Mouse (Mus musculus) brown adipose tissue, adult 24 weeks (tissue): ENCODE results near the gene Rps18. TPM values are rescaled to one million over a fixed set of nuclear protein-coding genes. Genes with fewer than 3 reads are reported as not detected.
"Not testable (repeated sequence)": the region's sequence is repeated elsewhere in the genome, so short reads cannot be mapped to it uniquely, and the experiment has no call there.

Experiments used
- H3K27ac ChIP-seq: fragments of 200-500 bp; replicated peaks from 2 replicates; pipeline ENCODE4 v1.5.1; 2012; ENCODE audit warnings: low read depth, mild to moderate bottlenecking, low read length
- H3K4me1 ChIP-seq: fragments of 200-500 bp; 2 replicates; pipeline ENCODE4 v1.6.1; 2012; ENCODE audit warnings: low read length, mixed read lengths; ENCODE audit not compliant: control insufficient read depth, insufficient read depth, insufficient read length
- H3K4me3 ChIP-seq: fragments of 200-500 bp; 2 replicates; pipeline ENCODE4 v1.5.1; 2012; ENCODE audit warnings: low read depth, mild to moderate bottlenecking, low read length, moderate library complexity; ENCODE audit not compliant: insufficient read depth
- polyA plus RNA-seq: library from polyadenylated mRNA; stranded (reverse); fragments of >200 nt; gene quantifications from 2 replicates; pipeline ENCODE4 v1.2.4, GENCODE M21; 2012; ENCODE audit not compliant: missing spikeins, insufficient read depth, insufficient read length

The Rps18 gene
- polyA plus RNA-seq, 1 experiment, result 635 TPM

GRCm38 (mm10) chr17:33914969-33915391, 40.8 kb downstream of the Rps18 start:
- Histone ChIP-seq H3K4me3 (no peak overlapping the region), H3K27ac (no peak overlapping the region), H3K4me1 (peaks cover 13% of the 10 kb centered on the region; the same call in 1 of the 2 replicates)

GRCm38 (mm10) chr17:33913905-33914304, 41.9 kb downstream of the Rps18 start:
- Histone ChIP-seq H3K27ac (no peak overlapping the region), H3K4me3 (no peak overlapping the region), H3K4me1 (peaks cover 13% of the 10 kb centered on the region; the same call in 1 of the 2 replicates)

- Histone ChIP-seq H3K4me1 (peaks cover 10% of the 10 kb centered on the region; the same call in 1 of the 2 replicates), H3K4me3 (no peak overlapping the region), H3K27ac (no peak overlapping the region)
These were observed 42.5 kb downstream of the Rps18 start for GRCm38 (mm10) chr17:33913264-33913663.

GRCm38 (mm10) chr17:33911813-33912414, 43.9 kb downstream of the Rps18 start:
- no peak overlapping the region for H3K27ac ChIP-seq
- peaks cover 5% of the 10 kb centered on the region; the same call in 1 of the 2 replicates for H3K4me1 ChIP-seq
- no peak overlapping the region for H3K4me3 ChIP-seq

- H3K4me3 ChIP-seq, result no peak overlapping the region
- H3K4me1 ChIP-seq, result 0 out of 2 replicates have a peak, but pooled peaks cover 3% of the 10 kb centered on the region
- no peak overlapping the region for H3K27ac ChIP-seq
These were observed 44.6 kb downstream of the Rps18 start for GRCm38 (mm10) chr17:33911052-33911812.

GRCm38 (mm10) chr17:33910346-33911051, 45.3 kb downstream of the Rps18 start:
- peak overlapping the region; percentile 93 for H3K27ac ChIP-seq
- H3K4me3 ChIP-seq, result peak overlapping the region; percentile 82
- H3K4me1 ChIP-seq, result 0 out of 2 replicates have a peak, but pooled peaks cover 3% of the 10 kb centered on the region

GRCm38 (mm10) chr17:33909869-33910250, 45.9 kb downstream of the Rps18 start:
- Histone ChIP-seq H3K4me1 (0 out of 2 replicates have a peak, but pooled peaks cover 3% of the 10 kb centered on the region), H3K27ac (peak overlapping the region; percentile 93), H3K4me3 (peak overlapping the region; percentile 82)

GRCm38 (mm10) chr17:33909077-33909868, 46.5 kb downstream of the Rps18 start, which contains the start of gene Daxx:
Gene Daxx (plus strand): TSS chr17:33909414.
- Histone ChIP-seq H3K4me3 (peak within 1 kb of the TSS; percentile 82), H3K4me1 (0 out of 2 replicates have a peak, but pooled peaks cover 3% of the 10 kb centered on the region), H3K27ac (peak within 1 kb of the TSS; percentile 93)

GRCm38 (mm10) chr17:33908331-33909076, 47.3 kb downstream of the Rps18 start:
- Histone ChIP-seq H3K4me3 (peak overlapping the region; percentile 73), H3K4me1 (0 out of 2 replicates have a peak, but pooled peaks cover 3% of the 10 kb centered on the region), H3K27ac (0 out of 2 replicates have a peak overlapping the region, but pooled peaks have one; percentile 4)

GRCm38 (mm10) chr17:33904835-33905234, 51.0 kb downstream of the Rps18 start, which contains the start of gene Platr17:
Gene Platr17 (plus strand): TSS chr17:33905135.
- not testable (repeated sequence) for H3K4me1 ChIP-seq, H3K27ac ChIP-seq, H3K4me3 ChIP-seq

GRCm38 (mm10) chr17:33903911-33904651, 51.7 kb downstream of the Rps18 start:
- not testable (repeated sequence) for H3K4me3 ChIP-seq, H3K4me1 ChIP-seq, H3K27ac ChIP-seq

- Histone ChIP-seq H3K4me3 (no peak overlapping the region), H3K4me1 (peaks cover 2% of the 10 kb centered on the region; the same call in 1 of the 2 replicates), H3K27ac (0 out of 2 replicates have a peak overlapping the region, but pooled peaks have one; percentile 53)
These were observed 53.3 kb downstream of the Rps18 start for GRCm38 (mm10) chr17:33902491-33902890.

GRCm38 (mm10) chr17:33902079-33902478, 53.7 kb downstream of the Rps18 start:
- Histone ChIP-seq H3K27ac (peak overlapping the region; percentile 80), H3K4me1 (peaks cover 2% of the 10 kb centered on the region; the same call in 1 of the 2 replicates), H3K4me3 (no peak overlapping the region)
